Mouse (Mus musculus): ENCODE measurements around the gene Zfyve1.

DNA sequence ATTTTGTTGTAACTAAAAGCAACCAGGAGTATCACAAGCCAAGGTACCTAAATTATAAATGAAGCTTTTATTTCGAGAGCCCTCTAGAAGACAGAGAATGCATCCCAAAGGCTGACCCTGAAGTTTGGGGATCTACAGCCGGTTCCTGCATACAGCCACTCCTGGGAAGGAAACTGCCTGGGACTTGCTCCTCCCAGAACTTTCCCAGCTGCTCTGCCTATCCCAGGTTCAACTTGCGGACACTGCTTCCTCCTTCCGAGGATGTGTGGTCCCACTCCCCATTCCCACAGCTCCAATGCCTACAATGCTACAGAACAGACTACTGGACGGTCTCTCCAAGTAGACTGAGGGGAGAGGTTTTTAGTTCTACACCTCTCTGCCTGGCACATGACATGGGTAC, 24.3 kb downstream of the Zfyve1 start:
- TF ChIP-seq POLR2A (IDR thresholded peaks at IDR 0.05; ENCODE audit: borderline replicate concordance, extremely low read depth, low read depth, low read length) (no peak), CTCF (IDR thresholded peaks at IDR 0.05; ENCODE audit: insufficient read depth, low read length) (no peak)

Data from lung, adult 2 months (tissue).